Mouse (Mus musculus): ENCODE data around the gene Fam193b. TPM values are rescaled to one million over a fixed set of nuclear protein-coding genes. Genes with fewer than 3 reads are reported as not detected.

Gene Fam193b
- polyA plus RNA-seq (2014; fragmentation: Nextera tagmentation; extraction: Ambion mirVana) = 44.6 and 51.0 TPM in 2 replicates

GRCm38 (mm10) chr13:55571027-55571751, at the start of gene Fam193b:
Gene Fam193b (minus strand): TSS chr13:55571120.
- no peaks in the 10 kb centered on the region for H3K9me3 ChIP-seq (ENCODE audit: control insufficient read depth, low read length)
- ATAC-seq (ENCODE audit: insufficient read depth, low FRiP score, low TSS enrichment) = peak; percentile 86
- H3K27me3 ChIP-seq (ENCODE audit: control insufficient read depth, insufficient read depth, low read length) = no peaks in the 10 kb centered on the region
- DNase-seq (ENCODE audit: low spot score) = peak; percentile 94
- peak within 1 kb of the TSS; percentile 97 for H3K9ac ChIP-seq (ENCODE audit: low read length)
- peaks cover 2% of the 10 kb centered on the region; the same call in 1 of the 2 replicates for H3K36me3 ChIP-seq (ENCODE audit: control insufficient read depth, insufficient read depth, low read length)
- H3K27ac ChIP-seq (ENCODE audit: low read depth, low read length) = peak within 1 kb of the TSS; percentile 88
- peak within 1 kb of the TSS; percentile 96 for H3K4me2 ChIP-seq (ENCODE audit: low read depth)
- peaks cover 11% of the 10 kb centered on the region for H3K4me1 ChIP-seq (ENCODE audit: control insufficient read depth, insufficient read depth, low read length)
- peak within 1 kb of the TSS; percentile 96 for H3K4me3 ChIP-seq (ENCODE audit: low read depth, low read length)
- whole genome bisulfite sequencing = 3% methylated on average over 32 of the region's 47 CpGs

GRCm38 (mm10) chr13:55620275-55620674, 49.4 kb upstream of the Fam193b start:
- WGBS = 86% methylated on average over 2 of the region's 2 CpGs

GRCm38 (mm10) chr13:55619328-55619727, 48.4 kb upstream of the Fam193b start:
- H3K4me1 ChIP-seq (ENCODE audit: control insufficient read depth, insufficient read depth, low read length) = peaks cover 3% of the 10 kb centered on the region; the same call in 1 of the 2 replicates
- WGBS = 93% methylated on average over 4 of the region's 4 CpGs
- ATAC-seq (ENCODE audit: insufficient read depth, low FRiP score, low TSS enrichment) = no peak
- H3K9me3 ChIP-seq (ENCODE audit: control insufficient read depth, low read length) = no peaks in the 10 kb centered on the region
- H3K9ac ChIP-seq (ENCODE audit: low read length) = no peak overlapping the region
- no peaks in the 10 kb centered on the region for H3K36me3 ChIP-seq (ENCODE audit: control insufficient read depth, insufficient read depth, low read length)
- no peak overlapping the region for H3K27ac ChIP-seq (ENCODE audit: low read depth, low read length)
- H3K27me3 ChIP-seq (ENCODE audit: control insufficient read depth, insufficient read depth, low read length) = no peaks in the 10 kb centered on the region
- no peak for DNase-seq (ENCODE audit: low spot score)
- H3K4me2 ChIP-seq (ENCODE audit: low read depth) = no peak overlapping the region
- no peak overlapping the region for H3K4me3 ChIP-seq (ENCODE audit: low read depth, low read length)

More at GRCm38 (mm10) chr13:55620275-55620674, 49.4 kb upstream of the Fam193b start:
- H3K27ac ChIP-seq (ENCODE audit: low read depth, low read length) = no peak overlapping the region
- no peaks in the 10 kb centered on the region for H3K36me3 ChIP-seq (ENCODE audit: control insufficient read depth, insufficient read depth, low read length)
- H3K4me3 ChIP-seq (ENCODE audit: low read depth, low read length) = no peak overlapping the region
- peaks cover 5% of the 10 kb centered on the region for H3K4me1 ChIP-seq (ENCODE audit: control insufficient read depth, insufficient read depth, low read length)
- H3K4me2 ChIP-seq (ENCODE audit: low read depth) = no peak overlapping the region
- no peaks in the 10 kb centered on the region for H3K9me3 ChIP-seq (ENCODE audit: control insufficient read depth, low read length)
- ATAC-seq (ENCODE audit: insufficient read depth, low FRiP score, low TSS enrichment) (no peak), DNase-seq (ENCODE audit: low spot score) (no peak)
- no peaks in the 10 kb centered on the region for H3K27me3 ChIP-seq (ENCODE audit: control insufficient read depth, insufficient read depth, low read length)
- H3K9ac ChIP-seq (ENCODE audit: low read length) = no peak overlapping the region

GRCm38 (mm10) chr13:55613471-55613870, 42.6 kb upstream of the Fam193b start:
- 39% methylated on average over 5 of the region's 5 CpGs for WGBS
- no peaks in the 10 kb centered on the region for H3K9me3 ChIP-seq (ENCODE audit: control insufficient read depth, low read length)
- no peaks in the 10 kb centered on the region for H3K4me1 ChIP-seq (ENCODE audit: control insufficient read depth, insufficient read depth, low read length)
- H3K4me3 ChIP-seq (ENCODE audit: low read depth, low read length) = no peak overlapping the region
- ATAC-seq (ENCODE audit: insufficient read depth, low FRiP score, low TSS enrichment) (no peak), DNase-seq (ENCODE audit: low spot score) (no peak)
- no peak overlapping the region for H3K27ac ChIP-seq (ENCODE audit: low read depth, low read length)
- H3K4me2 ChIP-seq (ENCODE audit: low read depth) = no peak overlapping the region
- H3K36me3 ChIP-seq (ENCODE audit: control insufficient read depth, insufficient read depth, low read length) = peaks cover 6% of the 10 kb centered on the region
- no peaks in the 10 kb centered on the region for H3K27me3 ChIP-seq (ENCODE audit: control insufficient read depth, insufficient read depth, low read length)
- no peak overlapping the region for H3K9ac ChIP-seq (ENCODE audit: low read length)

GRCm38 (mm10) chr13:55611996-55612395, 41.1 kb upstream of the Fam193b start:
- WGBS = 90% methylated on average over 7 of the region's 7 CpGs
- H3K4me1 ChIP-seq (ENCODE audit: control insufficient read depth, insufficient read depth, low read length) = no peaks in the 10 kb centered on the region
- H3K27me3 ChIP-seq (ENCODE audit: control insufficient read depth, insufficient read depth, low read length) = no peaks in the 10 kb centered on the region
- no peak overlapping the region for H3K4me3 ChIP-seq (ENCODE audit: low read depth, low read length)
- no peak overlapping the region for H3K4me2 ChIP-seq (ENCODE audit: low read depth)
- ATAC-seq (ENCODE audit: insufficient read depth, low FRiP score, low TSS enrichment) (no peak), DNase-seq (ENCODE audit: low spot score) (no peak)
- no peak overlapping the region for H3K27ac ChIP-seq (ENCODE audit: low read depth, low read length)
- H3K36me3 ChIP-seq (ENCODE audit: control insufficient read depth, insufficient read depth, low read length) = peaks cover 6% of the 10 kb centered on the region
- H3K9ac ChIP-seq (ENCODE audit: low read length) = no peak overlapping the region
- H3K9me3 ChIP-seq (ENCODE audit: control insufficient read depth, low read length) = no peaks in the 10 kb centered on the region

DNA sequence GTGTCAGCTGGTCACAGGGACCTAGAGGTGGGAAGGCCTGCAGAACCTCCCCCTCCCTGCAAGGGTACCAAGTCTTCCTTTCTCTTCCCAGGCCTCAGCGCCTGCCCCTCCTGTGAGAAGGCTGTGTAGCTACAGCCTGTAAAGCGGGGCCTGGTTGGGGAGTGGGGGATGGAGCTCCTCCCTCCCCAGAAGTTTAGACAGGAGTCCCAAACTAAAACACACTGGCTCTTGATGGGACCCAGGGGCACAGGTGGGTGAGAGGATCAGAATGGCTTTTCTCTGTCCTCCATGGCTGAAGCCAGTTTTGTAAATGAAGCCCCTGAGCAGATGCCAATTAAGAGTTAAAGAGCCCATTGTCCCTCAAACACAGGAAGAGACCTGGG, 36.7 kb upstream of the Fam193b start:
- WGBS = 88% methylated on average over 2 of the region's 2 CpGs
- H3K27ac ChIP-seq (ENCODE audit: low read depth, low read length) = no peak overlapping the region
- no peak overlapping the region for H3K9ac ChIP-seq (ENCODE audit: low read length)
- H3K36me3 ChIP-seq (ENCODE audit: control insufficient read depth, insufficient read depth, low read length) = peaks cover 8% of the 10 kb centered on the region
- no peak for ATAC-seq (ENCODE audit: insufficient read depth, low FRiP score, low TSS enrichment)
- DNase-seq (ENCODE audit: low spot score) = no peak
- H3K4me3 ChIP-seq (ENCODE audit: low read depth, low read length) = no peak overlapping the region
- no peaks in the 10 kb centered on the region for H3K27me3 ChIP-seq (ENCODE audit: control insufficient read depth, insufficient read depth, low read length)
- no peak overlapping the region for H3K4me2 ChIP-seq (ENCODE audit: low read depth)
- H3K9me3 ChIP-seq (ENCODE audit: control insufficient read depth, low read length) = no peaks in the 10 kb centered on the region
- H3K4me1 ChIP-seq (ENCODE audit: control insufficient read depth, insufficient read depth, low read length) = no peaks in the 10 kb centered on the region

GRCm38 (mm10) chr13:55606899-55607623, 36.1 kb upstream of the Fam193b start:
- Histone ChIP-seq H3K27me3 (ENCODE audit: control insufficient read depth, insufficient read depth, low read length) (no peaks in the 10 kb centered on the region), H3K9me3 (ENCODE audit: control insufficient read depth, low read length) (no peaks in the 10 kb centered on the region), H3K4me1 (ENCODE audit: control insufficient read depth, insufficient read depth, low read length) (no peaks in the 10 kb centered on the region), H3K4me2 (ENCODE audit: low read depth) (no peak overlapping the region), H3K36me3 (ENCODE audit: control insufficient read depth, insufficient read depth, low read length) (peaks cover 8% of the 10 kb centered on the region), H3K4me3 (ENCODE audit: low read depth, low read length) (no peak overlapping the region), H3K9ac (ENCODE audit: low read length) (no peak overlapping the region), H3K27ac (ENCODE audit: low read depth, low read length) (no peak overlapping the region)
- no peak for DNase-seq (ENCODE audit: low spot score)
- WGBS = 80% methylated on average over 10 of the region's 10 CpGs
- no peak for ATAC-seq (ENCODE audit: insufficient read depth, low FRiP score, low TSS enrichment)

DNA sequence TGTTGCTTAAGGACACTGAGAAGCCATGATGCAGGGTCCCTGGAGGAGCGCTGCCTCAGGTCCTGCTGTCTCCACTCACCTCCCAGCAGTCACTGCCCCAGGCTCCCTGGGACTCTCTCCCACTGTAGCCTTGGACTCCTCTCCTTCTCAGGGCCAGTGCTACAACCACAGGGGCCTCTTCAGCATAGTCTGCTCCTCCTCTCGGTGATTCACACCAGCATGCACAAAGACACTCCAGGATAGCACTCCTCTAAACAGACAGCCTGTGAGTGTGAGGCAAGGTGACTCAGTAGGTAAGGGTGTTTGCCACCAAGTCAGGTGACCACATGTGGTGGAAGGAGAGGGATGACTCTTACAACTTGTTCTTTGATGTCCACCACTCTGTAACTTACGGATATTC, 33.7 kb upstream of the Fam193b start:
- 95% methylated on average over 3 of the region's 3 CpGs for WGBS
- no peak overlapping the region for H3K27ac ChIP-seq (ENCODE audit: low read depth, low read length)
- no peak for DNase-seq (ENCODE audit: low spot score)
- H3K27me3 ChIP-seq (ENCODE audit: control insufficient read depth, insufficient read depth, low read length) = no peaks in the 10 kb centered on the region
- no peak overlapping the region for H3K4me2 ChIP-seq (ENCODE audit: low read depth)
- no peak for ATAC-seq (ENCODE audit: insufficient read depth, low FRiP score, low TSS enrichment)
- H3K4me3 ChIP-seq (ENCODE audit: low read depth, low read length) = no peak overlapping the region
- peaks cover 2% of the 10 kb centered on the region; the same call in 1 of the 2 replicates for H3K4me1 ChIP-seq (ENCODE audit: control insufficient read depth, insufficient read depth, low read length)
- peaks cover 8% of the 10 kb centered on the region for H3K36me3 ChIP-seq (ENCODE audit: control insufficient read depth, insufficient read depth, low read length)
- no peaks in the 10 kb centered on the region for H3K9me3 ChIP-seq (ENCODE audit: control insufficient read depth, low read length)
- no peak overlapping the region for H3K9ac ChIP-seq (ENCODE audit: low read length)

All from neural tube, embryonic 11.5 days (tissue).